Mouse (Mus musculus): ENCODE measurements around the gene Atp6v1b1. TPM values are rescaled to one million over a fixed set of nuclear protein-coding genes. Genes with fewer than 3 reads are reported as not detected.

The Atp6v1b1 gene
- polyA plus RNA-seq, 1 experiment from 2014 or later, result 1.1 TPM

DNA sequence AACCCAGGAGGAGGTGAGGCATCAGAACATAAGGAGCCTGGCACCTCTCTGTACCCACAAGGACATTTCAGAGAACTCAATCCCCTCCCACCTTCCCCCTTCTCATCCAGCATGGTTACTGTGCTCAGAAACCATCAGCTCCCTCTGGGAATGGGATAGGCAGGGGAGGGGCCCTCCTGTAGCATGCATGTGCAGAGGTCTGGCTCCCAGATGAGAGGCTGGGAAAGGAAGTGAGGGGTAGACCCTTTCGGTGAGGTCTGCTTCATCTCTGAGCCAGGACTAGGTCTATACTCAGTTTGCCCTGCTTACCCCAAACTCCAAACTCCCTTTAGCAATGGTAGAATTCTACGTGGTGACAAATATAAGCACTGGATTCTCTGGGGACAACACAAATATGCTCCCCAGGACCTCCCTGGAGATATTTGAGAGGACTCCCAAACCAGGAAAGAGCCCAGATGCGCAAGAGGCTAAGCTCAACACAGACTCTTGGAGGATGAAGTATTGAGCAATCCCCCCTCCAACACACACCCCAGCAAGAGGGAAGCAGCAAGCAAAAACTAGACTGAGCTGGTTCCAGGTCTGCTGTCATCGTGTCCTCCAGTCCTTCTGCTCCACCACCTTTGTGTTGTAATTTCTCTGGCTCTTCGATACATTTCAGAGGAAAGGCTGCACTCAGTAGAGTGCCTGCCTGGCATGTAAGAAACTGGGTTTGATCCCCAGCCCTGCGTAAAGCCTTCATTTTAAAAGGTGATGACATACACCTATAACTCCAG, 34.9 kb upstream of the Atp6v1b1 start:
- Histone ChIP-seq H3K9ac (no peak overlapping the region), H3K27ac (no peak overlapping the region), H3K4me3 (no peak overlapping the region), H3K27me3 (peaks cover 100% of the 10 kb centered on the region), H3K4me2 (no peak overlapping the region), H3K9me3 (no peaks in the 10 kb centered on the region), H3K4me1 (peaks cover 20% of the 10 kb centered on the region), H3K36me3 (no peaks in the 10 kb centered on the region)
- no peak for ATAC-seq (ENCODE audit: insufficient number of reproducible peaks, insufficient read depth, low FRiP score, low TSS enrichment, low read depth)
- 4% methylated on average over 6 of the region's 6 CpGs for WGBS

DNA sequence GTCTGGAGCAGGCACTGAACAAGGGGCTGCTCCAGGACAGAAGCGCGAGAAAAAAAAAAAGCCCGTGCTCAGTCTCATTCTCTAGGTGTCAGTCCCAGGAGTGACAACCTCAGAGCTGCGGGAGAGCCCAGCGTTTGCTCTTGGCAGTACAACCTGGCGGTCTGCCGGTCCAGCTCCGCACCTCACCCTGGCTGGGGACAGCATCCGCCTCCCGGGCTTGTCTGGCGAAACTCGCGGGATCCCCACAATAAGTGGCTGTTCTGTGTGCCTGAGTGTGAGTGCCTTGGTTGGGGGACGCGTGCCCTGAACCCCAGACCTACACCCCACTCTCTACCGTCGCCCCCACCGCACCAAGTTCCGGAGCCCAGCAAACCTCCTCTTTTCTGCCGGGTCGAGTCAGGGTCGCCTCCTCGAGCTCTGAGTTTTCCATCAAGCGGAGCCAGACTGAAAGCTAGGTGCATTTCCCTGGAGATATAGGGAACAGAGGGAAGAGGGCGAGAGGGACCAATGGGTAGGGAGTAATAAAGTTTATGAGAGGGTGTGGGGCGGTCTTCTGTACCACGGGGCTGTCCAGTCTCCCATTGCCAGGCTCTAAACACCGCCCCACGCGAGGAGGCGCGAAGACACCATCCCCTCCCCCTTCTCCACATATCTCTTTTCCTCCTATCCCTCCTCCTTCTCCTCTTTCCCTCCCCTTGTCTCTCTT, 32.3 kb upstream of the Atp6v1b1 start:
- 1% methylated on average over 32 of the region's 32 CpGs for WGBS

DNA sequence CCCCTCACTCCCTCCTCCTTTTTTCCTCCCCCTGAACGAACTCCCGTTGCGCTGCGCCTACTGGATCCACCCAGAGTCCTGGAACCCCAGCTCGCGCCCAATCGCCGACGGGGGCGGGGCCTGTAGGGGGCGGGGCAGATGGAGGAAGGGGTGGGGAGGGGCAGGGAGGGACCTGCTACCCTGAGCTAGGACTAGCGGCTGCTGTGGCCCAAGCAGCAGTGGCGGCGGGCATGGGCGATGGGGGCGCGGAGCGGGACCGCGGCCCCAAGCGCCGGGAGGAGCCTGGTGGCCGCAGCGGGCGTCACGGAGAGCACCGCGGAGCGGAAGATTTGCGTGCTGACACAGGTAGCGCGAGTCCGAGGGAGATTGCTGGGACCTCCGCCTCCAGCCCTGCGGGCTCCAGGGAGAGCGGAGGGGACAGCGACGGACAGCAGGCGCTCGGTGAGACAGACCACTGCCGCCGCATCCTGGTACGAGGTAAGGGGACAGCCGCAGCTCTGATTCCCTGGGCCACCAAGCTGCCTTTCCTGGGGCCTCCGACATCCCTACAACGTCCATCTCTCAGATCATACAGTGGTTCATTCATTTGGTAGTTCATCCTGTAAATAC, 31.6 kb upstream of the Atp6v1b1 start, which contains the start of gene Vax2:
Vax2 (plus strand) TSS at position 198 of the 609 bp plus-strand sequence.
- Histone ChIP-seq H3K27me3 (peaks cover 100% of the 10 kb centered on the region), H3K9ac (0 out of 2 replicates have a peak within 1 kb of the TSS, but pooled peaks have one; percentile 21), H3K27ac (no peak within 1 kb of the TSS), H3K4me2 (peak within 1 kb of the TSS; percentile 74), H3K36me3 (no peaks in the 10 kb centered on the region), H3K4me3 (peak within 1 kb of the TSS; percentile 47), H3K4me1 (peaks cover 24% of the 10 kb centered on the region), H3K9me3 (no peaks in the 10 kb centered on the region)
- under 1% methylated on average over 45 of the region's 46 CpGs for WGBS
- ATAC-seq (ENCODE audit: insufficient number of reproducible peaks, insufficient read depth, low FRiP score, low TSS enrichment, low read depth), result peak; percentile 74

More for the DNA sequence above, 32.3 kb upstream of the Atp6v1b1 start:
- H3K4me2 ChIP-seq, result peak overlapping the region; percentile 74
- H3K4me1 ChIP-seq, result peaks cover 20% of the 10 kb centered on the region
- no peaks in the 10 kb centered on the region for H3K36me3 ChIP-seq
- H3K9me3 ChIP-seq, result no peaks in the 10 kb centered on the region
- no peak overlapping the region for H3K27ac ChIP-seq
- ATAC-seq (ENCODE audit: insufficient number of reproducible peaks, insufficient read depth, low FRiP score, low TSS enrichment, low read depth), result 0 out of 2 replicates have a peak, but pooled peaks have one; percentile 15
- H3K27me3 ChIP-seq, result peaks cover 100% of the 10 kb centered on the region
- peak overlapping the region; percentile 47 for H3K4me3 ChIP-seq
- no peak overlapping the region for H3K9ac ChIP-seq

- Histone ChIP-seq H3K27ac (no peak overlapping the region), H3K4me1 (peaks cover 24% of the 10 kb centered on the region), H3K36me3 (no peaks in the 10 kb centered on the region), H3K4me2 (peak overlapping the region; percentile 74), H3K27me3 (peaks cover 99% of the 10 kb centered on the region), H3K9ac (no peak overlapping the region), H3K9me3 (no peaks in the 10 kb centered on the region), H3K4me3 (peak overlapping the region; percentile 47)
- under 1% methylated on average over 45 of the region's 45 CpGs for WGBS
- no peak for ATAC-seq (ENCODE audit: insufficient number of reproducible peaks, insufficient read depth, low FRiP score, low TSS enrichment, low read depth)
Observed at GRCm38 (mm10) chr6:83711725-83712475, 30.9 kb upstream of the Atp6v1b1 start.

DNA sequence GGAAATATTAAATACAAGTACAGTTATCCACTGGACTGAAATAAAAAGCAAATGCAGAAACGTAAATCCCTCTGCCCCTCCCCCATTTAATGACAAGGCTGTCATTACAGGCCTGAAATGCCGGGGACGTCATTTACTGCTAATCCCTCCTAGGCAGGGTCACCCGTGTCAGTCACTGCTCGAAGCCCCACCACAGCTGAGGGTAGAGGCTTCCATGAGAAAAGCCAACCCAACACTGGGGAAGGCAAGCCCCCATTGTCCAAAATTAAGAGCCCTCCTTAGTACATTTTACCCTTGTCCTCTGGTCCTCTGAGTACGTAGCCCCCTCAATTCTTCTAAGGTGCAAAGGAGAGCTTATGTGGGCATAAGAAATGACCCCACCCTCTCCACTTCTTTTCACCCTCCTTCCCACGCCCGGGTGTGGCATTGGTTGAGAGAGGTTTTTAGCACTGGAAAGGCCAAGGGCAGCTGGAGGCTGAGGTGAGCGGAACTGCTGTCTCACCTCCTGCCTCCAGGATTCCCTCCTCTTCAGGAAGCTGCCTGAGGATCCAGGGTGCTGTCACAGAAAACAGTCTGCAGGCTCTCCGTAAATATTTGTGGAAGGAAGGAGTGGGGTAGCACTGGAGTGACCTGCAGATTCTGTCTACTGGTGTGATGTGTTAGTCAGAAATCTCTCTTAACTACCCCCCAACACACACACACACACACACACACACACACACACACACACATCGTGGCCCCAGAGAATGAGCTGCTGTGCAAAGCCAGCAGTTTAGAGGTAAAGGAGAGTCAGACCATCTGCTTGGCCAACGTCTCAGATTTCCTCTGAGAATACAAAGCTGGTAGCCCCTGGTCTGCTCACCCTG, 29.3 kb upstream of the Atp6v1b1 start:
- Histone ChIP-seq H3K9ac (no peak overlapping the region), H3K27ac (no peak overlapping the region), H3K4me1 (peaks cover 24% of the 10 kb centered on the region), H3K27me3 (peaks cover 99% of the 10 kb centered on the region), H3K4me3 (no peak overlapping the region), H3K4me2 (no peak overlapping the region), H3K36me3 (no peaks in the 10 kb centered on the region), H3K9me3 (no peaks in the 10 kb centered on the region)
- 3% methylated on average over 12 of the region's 12 CpGs for WGBS
- ATAC-seq (ENCODE audit: insufficient number of reproducible peaks, insufficient read depth, low FRiP score, low TSS enrichment, low read depth), result no peak

GRCm38 (mm10) chr6:83714221-83715123, 28.3 kb upstream of the Atp6v1b1 start:
- H3K9ac ChIP-seq, result no peak overlapping the region
- H3K27me3 ChIP-seq, result peaks cover 99% of the 10 kb centered on the region
- H3K4me1 ChIP-seq, result peaks cover 24% of the 10 kb centered on the region
- no peaks in the 10 kb centered on the region for H3K9me3 ChIP-seq
- H3K36me3 ChIP-seq, result no peaks in the 10 kb centered on the region
- H3K4me3 ChIP-seq, result no peak overlapping the region
- no peak for ATAC-seq (ENCODE audit: insufficient number of reproducible peaks, insufficient read depth, low FRiP score, low TSS enrichment, low read depth)
- H3K4me2 ChIP-seq, result no peak overlapping the region
- H3K27ac ChIP-seq, result no peak overlapping the region
- WGBS, result 1% methylated on average over 34 of the region's 34 CpGs

GRCm38 (mm10) chr6:83715461-83716196, 27.2 kb upstream of the Atp6v1b1 start:
- ATAC-seq (ENCODE audit: insufficient number of reproducible peaks, insufficient read depth, low FRiP score, low TSS enrichment, low read depth), result no peak
- peaks cover 99% of the 10 kb centered on the region for H3K27me3 ChIP-seq
- WGBS, result 2% methylated on average over 30 of the region's 30 CpGs
- H3K9me3 ChIP-seq, result no peaks in the 10 kb centered on the region
- H3K36me3 ChIP-seq, result no peaks in the 10 kb centered on the region
- H3K9ac ChIP-seq, result no peak overlapping the region
- H3K4me2 ChIP-seq, result no peak overlapping the region
- no peak overlapping the region for H3K4me3 ChIP-seq
- H3K27ac ChIP-seq, result no peak overlapping the region
- peaks cover 21% of the 10 kb centered on the region for H3K4me1 ChIP-seq

- no peak overlapping the region for H3K4me3 ChIP-seq
- WGBS, result 1% methylated on average over 8 of the region's 8 CpGs
- H3K36me3 ChIP-seq, result no peaks in the 10 kb centered on the region
- ATAC-seq (ENCODE audit: insufficient number of reproducible peaks, insufficient read depth, low FRiP score, low TSS enrichment, low read depth), result no peak
- no peak overlapping the region for H3K27ac ChIP-seq
- H3K9me3 ChIP-seq, result no peaks in the 10 kb centered on the region
- H3K4me1 ChIP-seq, result peaks cover 7% of the 10 kb centered on the region
- H3K4me2 ChIP-seq, result no peak overlapping the region
- H3K9ac ChIP-seq, result no peak overlapping the region
- peaks cover 99% of the 10 kb centered on the region for H3K27me3 ChIP-seq
Observed at GRCm38 (mm10) chr6:83717026-83717425, 25.8 kb upstream of the Atp6v1b1 start.

DNA sequence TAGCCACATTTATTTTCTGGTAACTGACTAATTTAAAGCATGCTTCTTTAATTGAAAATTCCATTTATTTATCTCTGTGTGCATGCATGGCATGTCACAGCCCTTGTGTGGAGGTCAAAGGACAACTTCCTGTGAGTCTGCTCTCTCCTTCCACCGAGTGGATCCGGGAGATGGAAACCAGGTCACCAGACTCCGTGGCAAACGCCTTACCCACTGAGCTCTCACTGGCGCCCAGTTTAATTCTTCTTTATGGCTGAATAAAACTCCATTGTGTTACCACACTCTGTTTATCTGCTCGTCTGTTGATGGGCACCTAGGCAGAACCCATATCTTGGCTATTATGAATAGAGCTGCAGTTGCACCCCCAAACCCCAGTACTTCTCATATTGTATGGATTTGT, 20.3 kb upstream of the Atp6v1b1 start:
- Histone ChIP-seq H3K4me1 (no peaks in the 10 kb centered on the region), H3K4me3 (no peak overlapping the region), H3K27ac (no peak overlapping the region), H3K9ac (no peak overlapping the region), H3K9me3 (no peaks in the 10 kb centered on the region), H3K27me3 (peaks cover 81% of the 10 kb centered on the region), H3K4me2 (no peak overlapping the region), H3K36me3 (no peaks in the 10 kb centered on the region)
- WGBS, result 17% methylated on average over 6 of the region's 6 CpGs
- ATAC-seq (ENCODE audit: insufficient number of reproducible peaks, insufficient read depth, low FRiP score, low TSS enrichment, low read depth), result no peak

All from embryonic facial prominence, embryonic 13.5 days (tissue).